Mouse (Mus musculus) c-Kit-positive CD71-positive TER-119-negative erythroid progenitor cells, embryonic 14.5 days (primary cell): ENCODE data around the gene H2afy.

Experiments
- DNase-seq: peaks from one replicate; pipeline ENCODE4 v3.0.0-alpha.2; 2013; ENCODE audit warnings: low read depth

The H2afy gene

GRCm38 (mm10) chr13:56136200-56136599 is at the start of gene H2afy:
H2afy (minus strand) TSS chr13:56136361.
- DNase-seq: no peak

- no peak for DNase-seq
These were observed 47.5 kb upstream of the H2afy start for GRCm38 (mm10) chr13:56183687-56184086.

- no peak for DNase-seq
These were observed 45.3 kb upstream of the H2afy start for GRCm38 (mm10) chr13:56181424-56181823.

GRCm38 (mm10) chr13:56178416-56179035 is 42.4 kb upstream of the H2afy start, which contains the start of gene Tifab:
Tifab (minus strand) TSS chr13:56178885.
- DNase-seq: no peak

GRCm38 (mm10) chr13:56176310-56176709 is 40.1 kb upstream of the H2afy start:
- no peak for DNase-seq

- DNase-seq: no peak
These were observed 39.7 kb upstream of the H2afy start for GRCm38 (mm10) chr13:56175848-56176247.

GRCm38 (mm10) chr13:56172901-56173545 is 36.9 kb upstream of the H2afy start:
- no peak for DNase-seq

- DNase-seq: no peak
These were observed 35.9 kb upstream of the H2afy start for GRCm38 (mm10) chr13:56172106-56172505.

GRCm38 (mm10) chr13:56168403-56168781 is 32.2 kb upstream of the H2afy start:
- DNase-seq: no peak

- DNase-seq: no peak
These were observed 31.6 kb upstream of the H2afy start for GRCm38 (mm10) chr13:56167446-56168402.

GRCm38 (mm10) chr13:56165561-56165960 is 29.4 kb upstream of the H2afy start:
- DNase-seq: no peak

GRCm38 (mm10) chr13:56164372-56164771 is 28.2 kb upstream of the H2afy start:
- no peak for DNase-seq

GRCm38 (mm10) chr13:56163751-56164150 is 27.6 kb upstream of the H2afy start:
- DNase-seq: no peak

- DNase-seq: no peak
These were observed 26.7 kb upstream of the H2afy start for GRCm38 (mm10) chr13:56162859-56163258.

GRCm38 (mm10) chr13:56159614-56160363 is 23.6 kb upstream of the H2afy start:
- no peak for DNase-seq

GRCm38 (mm10) chr13:56159016-56159601 is 22.9 kb upstream of the H2afy start:
- no peak for DNase-seq

- DNase-seq: no peak
These were observed 19.5 kb upstream of the H2afy start for GRCm38 (mm10) chr13:56155671-56156070.

- DNase-seq: no peak
These were observed 18.9 kb upstream of the H2afy start for GRCm38 (mm10) chr13:56155048-56155447.

GRCm38 (mm10) chr13:56152773-56153460 is 16.8 kb upstream of the H2afy start:
- DNase-seq: no peak

GRCm38 (mm10) chr13:56151404-56152226 is 15.5 kb upstream of the H2afy start:
- peak; percentile 72 for DNase-seq
